Mouse (Mus musculus) CH12.LX (cell line): ENCODE measurements around the gene Selenof. TPM values are rescaled to one million over a fixed set of nuclear protein-coding genes. Genes with fewer than 3 reads are reported as not detected.

Experiments used
- DNase-seq: peaks from one replicate; pipeline ENCODE4 v3.0.0-alpha.2; 2013; ENCODE audit errors: extremely low read depth
- H3K27ac ChIP-seq: 2 replicates; pipeline ENCODE4 v1.5.1; 2012; ENCODE audit warnings: low read depth, mild to moderate bottlenecking, control low read depth, moderate library complexity; ENCODE audit not compliant: insufficient read depth
- H3K27me3 ChIP-seq: replicated peaks from 2 replicates; pipeline ENCODE3; 2012; ENCODE audit warnings: inconsistent platforms
- H3K36me3 ChIP-seq, 2 experiments: replicated peaks in 1 of 2; 2 replicates each; pipeline versions ENCODE3 to v1.6.1; 2012; ENCODE audit warnings: inconsistent platforms in 1 of 2, low read length in 1 of 2, mild to moderate bottlenecking in 1 of 2, mixed read lengths in 1 of 2, moderate library complexity in 1 of 2; ENCODE audit not compliant: control insufficient read depth in 1 of 2, insufficient read depth in 1 of 2
- H3K4me1 ChIP-seq, 2 experiments: 2 replicates each; pipeline ENCODE4 v1.6.1; 2012; ENCODE audit warnings: inconsistent platforms in 1 of 2, moderate library complexity in 1 of 2; ENCODE audit not compliant: insufficient read depth in 2 of 2, control insufficient read depth in 1 of 2
- H3K4me2 ChIP-seq: 2 replicates; pipeline ENCODE4 v1.6.1; 2012; ENCODE audit warnings: low read depth, mild to moderate bottlenecking, control low read depth; ENCODE audit not compliant: poor library complexity, insufficient read depth, severe bottlenecking
- H3K4me3 ChIP-seq, 3 experiments: fragments of 150-350 bp in 1 of 3; sonication (generic) in 1 of 3; replicated peaks in 1 of 3; 2 replicates each; pipeline versions ENCODE3 to v1.5.1; 2011 to 2012; ENCODE audit warnings: low read depth in 2 of 3, low read length in 2 of 3, mild to moderate bottlenecking in 2 of 3, moderate library complexity in 2 of 3, control low read depth in 1 of 3, improper control_type of control experiment in 1 of 3, inconsistent platforms in 1 of 3, mixed read lengths in 1 of 3; ENCODE audit not compliant: poor library complexity in 1 of 3
- H3K79me2 ChIP-seq: replicated peaks from 2 replicates; pipeline ENCODE4 v1.6.1; 2012; ENCODE audit warnings: mild to moderate bottlenecking, moderate library complexity; ENCODE audit not compliant: control insufficient read depth, poor library complexity, insufficient read depth, severe bottlenecking; ENCODE audit errors: extremely low read depth
- H3K9ac ChIP-seq: 2 replicates; pipeline ENCODE4 v1.6.1; 2012; ENCODE audit warnings: low read depth, mild to moderate bottlenecking, control low read depth, moderate library complexity; ENCODE audit not compliant: insufficient read depth
- H3K9me3 ChIP-seq: replicated peaks from 2 replicates; pipeline ENCODE3; 2012; ENCODE audit warnings: low read length, inconsistent platforms, mixed read lengths
- BHLHE40 ChIP-seq: IDR thresholded peaks from 2 replicates; pipeline ENCODE4 v1.6.1; 2011; ENCODE audit warnings: mild to moderate bottlenecking, low read depth, low read length, improper control_type of control experiment
- CHD1 ChIP-seq: IDR thresholded peaks from 2 replicates; pipeline ENCODE4 v1.6.1; 2012; ENCODE audit warnings: low read depth, low read length, improper control_type of control experiment, inconsistent platforms
- CHD2 ChIP-seq: IDR thresholded peaks from 2 replicates; pipeline ENCODE4 v1.6.1; 2011; ENCODE audit warnings: low read length, improper control_type of control experiment
- CTCF ChIP-seq, 2 experiments: IDR thresholded peaks in 1 of 2; conservative IDR thresholded peaks in 1 of 2; 2 replicates each; pipeline ENCODE4 v1.5.1; 2011 to 2012; ENCODE audit warnings: low read depth in 2 of 2, low read length in 2 of 2, improper control_type of control experiment in 1 of 2, inconsistent platforms in 1 of 2, mild to moderate bottlenecking in 1 of 2, moderate library complexity in 1 of 2
- E2F4 ChIP-seq: IDR thresholded peaks from 2 replicates; pipeline ENCODE4 v1.6.1; 2011; ENCODE audit warnings: low read depth, low read length, improper control_type of control experiment; ENCODE audit not compliant: insufficient replicate concordance
- ELF1 ChIP-seq: IDR thresholded peaks from 2 replicates; pipeline ENCODE4 v1.6.1; 2014; ENCODE audit warnings: low read depth, mild to moderate bottlenecking, inconsistent platforms, low read length, improper control_type of control experiment
- ETS1 ChIP-seq: conservative IDR thresholded peaks from 2 replicates; pipeline ENCODE4 v1.6.1; 2012; ENCODE audit warnings: low read depth, mild to moderate bottlenecking, inconsistent platforms, low read length, improper control_type of control experiment, moderate library complexity
- GABPA ChIP-seq: IDR thresholded peaks from 2 replicates; pipeline ENCODE4 v1.6.1; 2012; ENCODE audit warnings: low read depth, low read length, improper control_type of control experiment, inconsistent platforms; ENCODE audit not compliant: insufficient replicate concordance
- IRF4 ChIP-seq: IDR thresholded peaks from 2 replicates; pipeline ENCODE4 v1.6.1; 2014; ENCODE audit warnings: low read depth, mild to moderate bottlenecking, inconsistent platforms, low read length, improper control_type of control experiment
- JUN ChIP-seq: IDR thresholded peaks from 2 replicates; pipeline ENCODE4 v1.6.1; 2011; ENCODE audit warnings: low read depth, mild to moderate bottlenecking, low read length, improper control_type of control experiment, moderate library complexity; ENCODE audit not compliant: insufficient read depth
- JUND ChIP-seq: conservative IDR thresholded peaks from 2 replicates; pipeline ENCODE4 v1.6.1; 2011; ENCODE audit warnings: low read depth, low read length, improper control_type of control experiment
- KAT2A ChIP-seq: IDR thresholded peaks from 2 replicates; pipeline ENCODE4 v1.6.1; 2012; ENCODE audit warnings: low read length, improper control_type of control experiment, inconsistent platforms; ENCODE audit not compliant: insufficient replicate concordance
- MAFK ChIP-seq: IDR thresholded peaks from 2 replicates; pipeline ENCODE4 v1.6.1; 2011; ENCODE audit warnings: low read length, improper control_type of control experiment; ENCODE audit not compliant: insufficient replicate concordance
- MAX ChIP-seq: IDR thresholded peaks from 2 replicates; pipeline ENCODE4 v1.6.1; 2011; ENCODE audit warnings: low read length, improper control_type of control experiment
- MEF2A ChIP-seq: IDR thresholded peaks from 2 replicates; pipeline ENCODE4 v1.6.1; 2014; ENCODE audit warnings: low read depth, mild to moderate bottlenecking, inconsistent platforms, low read length, improper control_type of control experiment, borderline replicate concordance
- MXI1 ChIP-seq: IDR thresholded peaks from 2 replicates; pipeline ENCODE4 v1.6.1; 2011; ENCODE audit warnings: mild to moderate bottlenecking, low read depth, low read length, improper control_type of control experiment
- MYC ChIP-seq: IDR thresholded peaks from 2 replicates; pipeline ENCODE4 v1.6.1; 2011; ENCODE audit warnings: low read depth, mild to moderate bottlenecking, improper control_type of control experiment, low read length
- NELFE ChIP-seq: IDR thresholded peaks from 2 replicates; pipeline ENCODE4 v1.6.1; 2011; ENCODE audit warnings: low read depth, low read length, improper control_type of control experiment
- NRF1 ChIP-seq: IDR thresholded peaks from 2 replicates; pipeline ENCODE4 v1.6.1; 2014; ENCODE audit warnings: low read depth, mild to moderate bottlenecking, inconsistent platforms, low read length, improper control_type of control experiment, moderate library complexity
- PAX5 ChIP-seq: IDR thresholded peaks from 2 replicates; pipeline ENCODE4 v1.6.1; 2012; ENCODE audit warnings: low read length, inconsistent platforms, mixed read lengths
- RCOR1 ChIP-seq: conservative IDR thresholded peaks from 2 replicates; pipeline ENCODE4 v1.6.1; 2012; ENCODE audit warnings: low read depth, mild to moderate bottlenecking, inconsistent platforms, low read length, improper control_type of control experiment
- SMC3 ChIP-seq: IDR thresholded peaks from 2 replicates; pipeline ENCODE4 v1.6.1; 2011; ENCODE audit warnings: low read depth, low read length, improper control_type of control experiment
- TBP ChIP-seq: conservative IDR thresholded peaks from 2 replicates; pipeline ENCODE4 v1.6.1; 2011; ENCODE audit warnings: low read depth, low read length, improper control_type of control experiment
- TCF12 ChIP-seq: IDR thresholded peaks from 2 replicates; pipeline ENCODE4 v1.6.1; 2014; ENCODE audit warnings: low read depth, mild to moderate bottlenecking, inconsistent platforms, low read length, improper control_type of control experiment
- UBTF ChIP-seq: IDR thresholded peaks from 2 replicates; pipeline ENCODE4 v1.6.1; 2012; ENCODE audit warnings: low read depth, mild to moderate bottlenecking, inconsistent platforms, low read length, improper control_type of control experiment, moderate library complexity
- USF1 ChIP-seq: IDR thresholded peaks from 2 replicates; pipeline ENCODE4 v1.6.1; 2014; ENCODE audit warnings: low read depth, mild to moderate bottlenecking, inconsistent platforms, low read length, improper control_type of control experiment
- ZC3H11A ChIP-seq: IDR thresholded peaks from 2 replicates; pipeline ENCODE4 v1.6.1; 2012; ENCODE audit warnings: low read depth, mild to moderate bottlenecking, inconsistent platforms, low read length, improper control_type of control experiment
- ZKSCAN1 ChIP-seq: IDR thresholded peaks from 2 replicates; pipeline ENCODE4 v1.6.1; 2012; ENCODE audit warnings: low read depth, inconsistent platforms, low read length, improper control_type of control experiment, borderline replicate concordance
- ZMIZ1 ChIP-seq: IDR thresholded peaks from 2 replicates; pipeline ENCODE4 v1.6.1; 2012; ENCODE audit warnings: low read depth, mild to moderate bottlenecking, inconsistent platforms, low read length, improper control_type of control experiment
- ZNF384 ChIP-seq: IDR thresholded peaks from 2 replicates; pipeline ENCODE4 v1.6.1; 2012; ENCODE audit warnings: low read depth, low read length, improper control_type of control experiment, inconsistent platforms
- dilution Hi-C: fragments of 300-500 bp; cut with MboI; formaldehyde crosslinking; loops from 2 replicates; pipeline ENCODE4 v1.14.3; 2020; ENCODE audit warnings: low sequenced_read_pairs; ENCODE audit not compliant: extremely low pct_unique_long_range_greater_than_20kb, extremely low pct_ligation_motif_present
- in situ Hi-C: fragments of 300-500 bp; cut with MboI; formaldehyde crosslinking; loops from 3 replicates; pipeline ENCODE4 v1.14.3; 2019; ENCODE audit warnings: low sequenced_read_pairs, low pct_ligation_motif_present, low pct_unique_long_range_greater_than_20kb, mixed read lengths
- polyA plus RNA-seq: library from polyadenylated mRNA; unstranded; fragments of >175 nt; gene quantifications from 2 replicates; pipeline ENCODE4 v1.2.1, GENCODE M21; 2012; ENCODE audit warnings: low read depth; ENCODE audit not compliant: insufficient read length
- total RNA-seq, 2 experiments: library from RNA; depleted of rRNA; stranded (reverse); fragments of 300-350 nt in 1 of 2; fragments of >200 nt in 1 of 2; gene quantifications; 2 replicates each; pipeline ENCODE4 v1.2.3; 2012 to 2014

The Selenof gene
- total and polyA plus RNA-seq, 3 experiments, result 528 to 1,358 (median 678) TPM

- in situ Hi-C loops, result loop anchor here (5.0 kb wide), 2 partner anchors 83 to 158 kb away; no protein-coding TSS in a partner anchor
- peaks cover 3% of the 10 kb centered on the region for H3K9me3 ChIP-seq
Measured at GRCm38 (mm10) chr3:144615459-144615858, 45.4 kb downstream of the Selenof start.

GRCm38 (mm10) chr3:144616654-144617425 lies 46.7 kb downstream of the Selenof start:
- in situ Hi-C loops (loop anchor here (5.0 kb wide), 2 partner anchors 85 to 160 kb away; no protein-coding TSS in a partner anchor), dilution Hi-C loops (no loop called here)
- Histone ChIP-seq H3K4me1 (peaks cover 0 to 4% of the 10 kb centered on the region in 2 experiments; a peak in 1 of 4 replicates), H3K27me3 (no peaks in the 10 kb centered on the region), H3K27ac (no peak overlapping the region), H3K4me3 (no peak overlapping the region), H3K9me3 (peaks cover 3% of the 10 kb centered on the region), H3K36me3 (no peaks in the 10 kb centered on the region), H3K79me2 (no peaks in the 10 kb centered on the region), H3K9ac (no peak overlapping the region), H3K4me2 (no peak overlapping the region)
- DNase-seq, result peak; percentile 84
- TF ChIP-seq MYC, result 0 out of 2 replicates have a peak, but pooled peaks have one; percentile 33
- TF ChIP-seq NELFE, result no peak
- no peak for TF ChIP-seq NRF1
- TF ChIP-seq KAT2A, result no peak
- no peak for TF ChIP-seq MXI1
- TF ChIP-seq ETS1, result no peak
- TF ChIP-seq CHD1, result no peak
- TF ChIP-seq USF1, result no peak
- no peak for TF ChIP-seq ZMIZ1
- TF ChIP-seq ZC3H11A, result peak; percentile 90
- TF ChIP-seq IRF4, result peak; percentile 51; the same call in 1 of the 2 replicates
- 0 out of 2 replicates have a peak, but pooled peaks have one; percentile 7 for TF ChIP-seq ELF1
- no peak for TF ChIP-seq JUND
- no peak for TF ChIP-seq JUN
- TF ChIP-seq CTCF (conservative IDR thresholded peaks at IDR 0.05 in 1 of 2, IDR thresholded peaks at IDR 0.05 in 1 of 2; ENCODE audit: low read depth in 2 of 2, low read length in 2 of 2), result peak; percentile 97 to 98
- no peak for TF ChIP-seq CHD2
- TF ChIP-seq RCOR1, result no peak
- no peak for TF ChIP-seq ZKSCAN1
- TF ChIP-seq TBP, result no peak
- 0 out of 2 replicates have a peak, but pooled peaks have one; percentile 7 for TF ChIP-seq UBTF
- peak; percentile 19; the same call in 1 of the 2 replicates for TF ChIP-seq MAX
- TF ChIP-seq PAX5, result no peak
- TF ChIP-seq BHLHE40, result no peak
- TF ChIP-seq MEF2A, result peak; percentile 39; the same call in 1 of the 2 replicates
- no peak for TF ChIP-seq E2F4
- TF ChIP-seq MAFK, result no peak
- TF ChIP-seq ZNF384, result no peak
- peak; percentile 98 for TF ChIP-seq SMC3

More at GRCm38 (mm10) chr3:144615459-144615858, 45.4 kb downstream of the Selenof start:
- no peak for DNase-seq
- H3K27me3 ChIP-seq, result no peaks in the 10 kb centered on the region
- H3K4me2 ChIP-seq, result no peak overlapping the region
- no peak overlapping the region for H3K4me3 ChIP-seq
- H3K27ac ChIP-seq, result no peak overlapping the region
- peaks cover 0 to 4% of the 10 kb centered on the region in 2 experiments; a peak in 1 of 4 replicates for H3K4me1 ChIP-seq
- dilution Hi-C loops, result no loop called here
- no peak overlapping the region for H3K9ac ChIP-seq
- no peaks in the 10 kb centered on the region for H3K79me2 ChIP-seq
- no peak for TF ChIP-seq MAFK
- no peak for TF ChIP-seq GABPA
- TF ChIP-seq MAX, result no peak
- TF ChIP-seq E2F4, result no peak
- TF ChIP-seq CHD2, result no peak
- no peak for TF ChIP-seq IRF4
- no peak for TF ChIP-seq TBP
- TF ChIP-seq TCF12, result no peak
- H3K36me3 ChIP-seq, result no peaks in the 10 kb centered on the region
